Mouse (Mus musculus) lung, postnatal 0 days (tissue): ENCODE results near the gene Scnm1.

ENCODE experiments used
- CTCF ChIP-seq: IDR thresholded peaks from 2 replicates; pipeline ENCODE4 v1.5.1; 2016; ENCODE audit warnings: antibody characterized with exemption, mild to moderate bottlenecking
- EP300 ChIP-seq: IDR thresholded peaks from 2 replicates; pipeline ENCODE4 v1.6.1; 2016; ENCODE audit warnings: antibody characterized with exemption, mild to moderate bottlenecking, control low read depth

GRCm38 (mm10) chr3:95179890-95180289 is 46.1 kb upstream of the Scnm1 start:
- TF ChIP-seq CTCF = no peak
- no peak for TF ChIP-seq EP300
